Mouse (Mus musculus) liver, adult 2 months (tissue): ENCODE results near the gene Ltbp2.

Experiments
- CTCF ChIP-seq: fragments of 200-500 bp; IDR thresholded peaks from 2 replicates; pipeline ENCODE4 v1.5.1; 2011; ENCODE audit warnings: low read depth, low read length, control low read depth
- POLR2A ChIP-seq: fragments of 200-500 bp; IDR thresholded peaks from 2 replicates; pipeline ENCODE4 v1.6.1; 2011; ENCODE audit warnings: low read length, control low read depth; ENCODE audit not compliant: insufficient read depth; ENCODE audit errors: extremely low read depth

- TF ChIP-seq POLR2A (no peak), CTCF (no peak)
These were observed 47.1 kb downstream of the Ltbp2 start for GRCm38 (mm10) chr12:84829109-84829724.
